Mouse (Mus musculus) megakaryocyte, embryonic 14.5 days (primary cell): ENCODE data around the gene Zrsr2. TPM values are rescaled to one million over a fixed set of nuclear protein-coding genes. Genes with fewer than 3 reads are reported as not detected.

Experiments
- H3K27me3 ChIP-seq: replicated peaks from 2 replicates; pipeline ENCODE3; 2012; ENCODE audit warnings: inconsistent platforms
- H3K36me3 ChIP-seq: replicated peaks from 2 replicates; pipeline ENCODE3; 2012; ENCODE audit warnings: low read length, inconsistent platforms, mixed read lengths
- H3K4me1 ChIP-seq: 2 replicates; pipeline ENCODE4 v1.6.1; 2012; ENCODE audit warnings: inconsistent platforms
- H3K4me3 ChIP-seq: replicated peaks from 2 replicates; pipeline ENCODE3; 2012; ENCODE audit warnings: moderate library complexity, mild to moderate bottlenecking, inconsistent platforms
- H3K9me3 ChIP-seq: 2 replicates; pipeline ENCODE4 v1.6.1; 2012; ENCODE audit warnings: inconsistent platforms
- FLI1 ChIP-seq: IDR thresholded peaks from 2 replicates; pipeline ENCODE4 v1.6.1; 2012; ENCODE audit warnings: low read length, inconsistent platforms, mixed read lengths
- GATA1 ChIP-seq: IDR thresholded peaks from 3 replicates; pipeline ENCODE4 v1.6.1; 2012; ENCODE audit warnings: mixed read lengths, low read length, inconsistent platforms, borderline replicate concordance
- polyA plus RNA-seq: library from polyadenylated mRNA; stranded (reverse); fragments of >175 nt; gene quantifications from 2 replicates; pipeline ENCODE4 v1.2.3, GENCODE M21; 2012; ENCODE audit warnings: low replicate concordance; ENCODE audit not compliant: insufficient read depth

Zrsr2 gene
- polyA plus RNA-seq, 1 experiment: 38.4 TPM

- no peaks in the 10 kb centered on the region for H3K9me3 ChIP-seq
- peak overlapping the region; percentile 72 for H3K4me3 ChIP-seq
- peaks cover 42% of the 10 kb centered on the region for H3K4me1 ChIP-seq
- peaks cover 89% of the 10 kb centered on the region for H3K36me3 ChIP-seq
- TF ChIP-seq FLI1: no peak
- no peak for TF ChIP-seq GATA1
- peaks cover 2% of the 10 kb centered on the region for H3K27me3 ChIP-seq
These were observed 6.8 kb downstream of the Zrsr2 start for GRCm38 (mm10) chrX:163951618-163952017.

DNA sequence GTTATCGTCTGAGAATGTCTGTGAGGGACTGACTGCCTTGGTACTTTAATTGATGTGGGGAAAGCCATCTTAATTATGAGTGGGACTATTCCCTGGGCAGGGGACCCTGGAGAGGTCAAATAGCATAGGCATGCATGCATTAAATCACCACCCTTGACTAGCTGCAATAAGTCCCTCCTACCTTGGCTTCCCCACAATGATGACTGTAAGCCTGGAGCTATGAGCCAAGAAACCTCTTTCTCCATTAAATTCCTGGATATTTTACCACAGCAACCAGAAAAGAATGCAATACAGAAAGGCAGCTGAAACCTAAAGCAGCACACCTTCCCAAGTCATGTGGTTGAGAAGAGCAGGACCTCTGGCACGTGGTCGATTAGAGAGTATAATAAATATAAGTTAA, 14.1 kb downstream of the Zrsr2 start:
- TF ChIP-seq FLI1: no peak
- TF ChIP-seq GATA1: no peak
- H3K9me3 ChIP-seq: no peaks in the 10 kb centered on the region
- H3K4me3 ChIP-seq: no peak overlapping the region
- peaks cover 24% of the 10 kb centered on the region for H3K4me1 ChIP-seq
- H3K36me3 ChIP-seq: peaks cover 90% of the 10 kb centered on the region
- peaks cover 4% of the 10 kb centered on the region for H3K27me3 ChIP-seq

- peaks cover 4% of the 10 kb centered on the region for H3K27me3 ChIP-seq
- peaks cover 69% of the 10 kb centered on the region for H3K36me3 ChIP-seq
- H3K4me3 ChIP-seq: no peak overlapping the region
- H3K9me3 ChIP-seq: no peaks in the 10 kb centered on the region
- TF ChIP-seq FLI1 (no peak), GATA1 (no peak)
- H3K4me1 ChIP-seq: peaks cover 32% of the 10 kb centered on the region
These were observed 19.9 kb downstream of the Zrsr2 start for GRCm38 (mm10) chrX:163938587-163938986.

- no peaks in the 10 kb centered on the region for H3K9me3 ChIP-seq
- TF ChIP-seq GATA1 (no peak), FLI1 (no peak)
These were observed 23.7 kb downstream of the Zrsr2 start for GRCm38 (mm10) chrX:163934731-163935130.

GRCm38 (mm10) chrX:163929550-163929949, 28.9 kb downstream of the Zrsr2 start:
- peaks cover 3% of the 10 kb centered on the region; the same call in 1 of the 2 replicates for H3K4me1 ChIP-seq

More at GRCm38 (mm10) chrX:163934731-163935130, 23.7 kb downstream of the Zrsr2 start:
- H3K4me3 ChIP-seq: no peak overlapping the region
- H3K27me3 ChIP-seq: no peaks in the 10 kb centered on the region
- H3K4me1 ChIP-seq: peaks cover 18% of the 10 kb centered on the region
- H3K36me3 ChIP-seq: peaks cover 34% of the 10 kb centered on the region

DNA sequence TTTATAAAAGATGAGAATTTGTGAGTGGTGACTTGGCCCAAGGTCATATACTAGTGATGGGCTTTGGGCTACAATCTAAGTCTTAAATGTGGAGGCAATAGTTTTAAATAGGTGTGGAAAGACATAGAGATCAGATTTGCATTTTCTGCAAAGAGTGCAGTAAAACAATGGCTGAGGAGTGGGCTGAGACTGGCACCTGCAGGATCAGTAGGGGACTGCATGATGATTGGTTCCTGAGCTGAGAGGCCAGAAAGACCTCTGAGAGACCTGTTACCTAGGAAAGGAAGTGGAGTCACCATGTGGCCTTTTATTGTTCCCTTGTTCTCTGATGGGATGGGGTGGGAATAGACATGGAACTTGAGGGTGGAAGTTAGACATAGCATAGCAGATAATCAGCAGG, 45.7 kb downstream of the Zrsr2 start:
- TF ChIP-seq GATA1 (no peak), FLI1 (no peak)
- Histone ChIP-seq H3K27me3 (peaks cover 10% of the 10 kb centered on the region), H3K4me1 (peaks cover 3% of the 10 kb centered on the region; the same call in 1 of the 2 replicates), H3K4me3 (no peak overlapping the region), H3K9me3 (peaks cover 8% of the 10 kb centered on the region), H3K36me3 (peaks cover 9% of the 10 kb centered on the region)

More at GRCm38 (mm10) chrX:163929550-163929949, 28.9 kb downstream of the Zrsr2 start:
- Histone ChIP-seq H3K27me3 (no peaks in the 10 kb centered on the region), H3K9me3 (no peaks in the 10 kb centered on the region), H3K36me3 (no peaks in the 10 kb centered on the region), H3K4me3 (no peak overlapping the region)
- no peak for TF ChIP-seq FLI1
- TF ChIP-seq GATA1: no peak

DNA sequence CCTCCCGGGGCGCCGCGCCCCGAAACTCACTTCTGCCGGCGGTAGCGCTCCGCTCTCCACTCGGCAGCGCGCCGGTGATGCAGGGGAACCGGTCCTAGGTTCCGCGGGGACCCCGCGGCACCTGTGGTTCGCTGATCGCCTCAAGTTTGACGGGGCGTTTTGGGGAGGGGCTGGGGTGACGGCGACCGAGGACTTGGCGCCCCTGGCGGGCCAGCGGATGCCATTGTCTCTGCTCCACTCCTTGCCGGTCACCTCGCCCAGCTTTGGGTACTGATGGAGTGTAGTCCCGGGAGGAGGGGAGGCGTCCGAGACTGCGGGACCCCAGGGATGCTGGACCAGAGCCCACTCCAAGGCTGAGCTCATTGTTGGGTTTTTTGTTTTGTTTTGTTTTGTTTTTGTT, 49.1 kb downstream of the Zrsr2 start:
- Histone ChIP-seq H3K27me3 (peaks cover 10% of the 10 kb centered on the region), H3K4me1 (peaks cover 3% of the 10 kb centered on the region; the same call in 1 of the 2 replicates), H3K4me3 (peak overlapping the region; percentile 95), H3K9me3 (peaks cover 8% of the 10 kb centered on the region), H3K36me3 (no peaks in the 10 kb centered on the region)
- TF ChIP-seq GATA1: no peak
- TF ChIP-seq FLI1: no peak

GRCm38 (mm10) chrX:163908337-163909250, 49.9 kb downstream of the Zrsr2 start, which contains the start of gene Ap1s2:
Ap1s2 (plus strand) TSS chrX:163909017.
- Histone ChIP-seq H3K36me3 (no peaks in the 10 kb centered on the region), H3K4me1 (peaks cover 3% of the 10 kb centered on the region; the same call in 1 of the 2 replicates), H3K4me3 (peak within 1 kb of the TSS; percentile 95), H3K9me3 (peaks cover 8% of the 10 kb centered on the region), H3K27me3 (peaks cover 10% of the 10 kb centered on the region)
- TF ChIP-seq GATA1: no peak
- peak; percentile 87 for TF ChIP-seq FLI1

- H3K4me1 ChIP-seq: peaks cover 3% of the 10 kb centered on the region; the same call in 1 of the 2 replicates
- TF ChIP-seq GATA1 (no peak), FLI1 (no peak)
- H3K27me3 ChIP-seq: peaks cover 12% of the 10 kb centered on the region
- H3K36me3 ChIP-seq: no peaks in the 10 kb centered on the region
- peaks cover 8% of the 10 kb centered on the region for H3K9me3 ChIP-seq
- H3K4me3 ChIP-seq: peak overlapping the region; percentile 95
These were observed 50.5 kb downstream of the Zrsr2 start for GRCm38 (mm10) chrX:163908003-163908336.

DNA sequence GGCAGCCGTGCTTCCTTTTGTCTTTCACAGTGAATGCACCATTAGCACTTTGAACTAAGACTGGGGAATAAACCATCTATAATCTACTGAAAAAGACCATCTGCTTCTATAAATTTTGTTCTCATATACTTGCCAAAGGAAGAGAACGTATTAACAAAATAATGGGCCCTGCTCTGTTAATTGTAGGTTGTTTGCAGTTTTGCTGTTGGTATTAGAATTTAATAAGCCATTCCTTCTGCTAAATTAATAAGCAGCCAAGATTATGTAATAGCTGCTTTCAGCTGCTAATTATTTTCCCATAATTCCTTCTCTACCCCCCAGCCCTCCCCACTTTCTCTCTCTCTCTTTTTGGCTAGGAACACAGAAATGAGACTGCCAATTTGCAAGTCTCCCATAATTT, 51.6 kb downstream of the Zrsr2 start:
- Histone ChIP-seq H3K27me3 (peaks cover 14% of the 10 kb centered on the region), H3K4me1 (peaks cover 3% of the 10 kb centered on the region; the same call in 1 of the 2 replicates), H3K9me3 (peaks cover 8% of the 10 kb centered on the region), H3K36me3 (no peaks in the 10 kb centered on the region), H3K4me3 (no peak overlapping the region)
- TF ChIP-seq GATA1 (no peak), FLI1 (no peak)
